Mouse (Mus musculus) yolk sac, embryonic 10.5 days (tissue): Measurements from ENCODE around the gene Runx1.
A peak's percentile ranks its signal among the peaks of the same experiment; 100 is the strongest.

ENCODE experiments used
- DNase-seq: peaks from one replicate; pipeline ENCODE4 v3.0.0-alpha.2; 2017; ENCODE audit warnings: low spot score

Runx1 gene

GRCm38 (mm10) chr16:92610464-92610863 lies 215.5 kb downstream of the Runx1 start:
- DNase-seq = no peak

- DNase-seq = no peak
Measured at GRCm38 (mm10) chr16:92609717-92610077, 216.3 kb downstream of the Runx1 start.

- peak; percentile 55 for DNase-seq
Measured at GRCm38 (mm10) chr16:92609006-92609716, 216.8 kb downstream of the Runx1 start.

- DNase-seq = no peak
Measured at GRCm38 (mm10) chr16:92608180-92608960, 217.6 kb downstream of the Runx1 start.

- no peak for DNase-seq
Measured at GRCm38 (mm10) chr16:92606491-92606965, 219.4 kb downstream of the Runx1 start.

GRCm38 (mm10) chr16:92605606-92606490 lies 220.1 kb downstream of the Runx1 start:
- peak; percentile 22 for DNase-seq

- DNase-seq = no peak
Measured at GRCm38 (mm10) chr16:92602504-92602903, 223.4 kb downstream of the Runx1 start.

- no peak for DNase-seq
Measured at GRCm38 (mm10) chr16:92601270-92601826, 224.6 kb downstream of the Runx1 start.

- no peak for DNase-seq
Measured at GRCm38 (mm10) chr16:92599451-92599850, 226.5 kb downstream of the Runx1 start.

- no peak for DNase-seq
Measured at GRCm38 (mm10) chr16:92597655-92598054, 228.3 kb downstream of the Runx1 start.

GRCm38 (mm10) chr16:92592207-92592606 lies 233.7 kb downstream of the Runx1 start:
- DNase-seq = no peak

- DNase-seq = no peak
Measured at GRCm38 (mm10) chr16:92591783-92592182, 234.2 kb downstream of the Runx1 start.

- DNase-seq = no peak
Measured at GRCm38 (mm10) chr16:92587836-92588235, 238.1 kb downstream of the Runx1 start.

GRCm38 (mm10) chr16:92581767-92582166 lies 244.2 kb downstream of the Runx1 start:
- DNase-seq = no peak

- no peak for DNase-seq
Measured at GRCm38 (mm10) chr16:92580981-92581380, 245.0 kb downstream of the Runx1 start.

GRCm38 (mm10) chr16:92578915-92579653 lies 246.9 kb downstream of the Runx1 start:
- no peak for DNase-seq

GRCm38 (mm10) chr16:92577381-92577780 lies 248.6 kb downstream of the Runx1 start:
- no peak for DNase-seq

- no peak for DNase-seq
Measured at GRCm38 (mm10) chr16:92575792-92576191, 250.2 kb downstream of the Runx1 start.

GRCm38 (mm10) chr16:92573193-92573592 lies 252.8 kb downstream of the Runx1 start:
- no peak for DNase-seq

- DNase-seq = no peak
Measured at GRCm38 (mm10) chr16:92571246-92571645, 254.7 kb downstream of the Runx1 start.

- peak; percentile 38 for DNase-seq
Measured at GRCm38 (mm10) chr16:92566146-92566545, 259.8 kb downstream of the Runx1 start.
